Mouse (Mus musculus) right cerebral cortex, adult 2 months (tissue): ENCODE results near the gene Xpnpep3.

Experiments
- DNase-seq, 2 experiments: peaks; one replicate each; pipeline ENCODE4 v3.0.0; 2021 to 2022; ENCODE audit warnings: low spot score in 2 of 2

The Xpnpep3 gene

DNA sequence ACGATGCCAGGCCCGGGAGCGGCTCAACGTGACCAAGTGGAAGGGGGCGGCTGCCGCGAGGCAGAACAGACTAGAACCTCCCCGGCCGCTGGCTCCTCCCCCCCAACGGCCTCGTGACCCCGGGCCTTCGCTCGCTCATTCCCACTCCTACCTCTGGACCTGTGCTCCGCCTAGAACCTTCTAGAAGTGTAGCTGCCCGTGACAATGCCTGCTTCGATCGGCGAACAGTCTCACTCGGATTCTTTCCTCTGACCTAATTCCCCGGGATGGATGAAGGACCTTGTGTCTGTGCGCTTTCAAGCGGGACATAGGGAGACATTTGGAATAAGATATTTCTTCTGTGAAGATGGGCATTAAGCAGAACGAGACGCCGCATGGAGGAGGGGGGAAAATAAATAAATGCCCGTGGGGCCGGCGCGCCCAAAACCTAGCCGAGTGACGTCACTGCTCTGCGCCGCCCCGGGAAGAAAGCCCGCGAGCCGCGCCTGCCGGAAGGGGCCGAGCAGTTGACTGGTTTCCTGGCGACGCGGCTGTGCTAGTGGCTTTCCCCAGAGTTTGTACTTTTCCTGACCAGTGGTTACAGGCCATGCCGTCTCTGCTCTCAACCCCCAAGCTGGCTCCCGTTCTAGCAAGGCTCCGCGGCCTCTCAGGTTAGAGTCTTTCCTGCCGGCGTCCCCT lies at the start of gene Xpnpep3, which contains the start of gene St13:
Xpnpep3 (plus strand) TSS at position 501 of the 678 bp plus-strand sequence.
St13 (minus strand) TSS at position 440 of the 678 bp plus-strand sequence.
- peak; percentile 97 to 98 for DNase-seq

GRCm38 (mm10) chr15:81350401-81350800 lies 49.5 kb upstream of the Xpnpep3 start:
- no peak for DNase-seq

DNA sequence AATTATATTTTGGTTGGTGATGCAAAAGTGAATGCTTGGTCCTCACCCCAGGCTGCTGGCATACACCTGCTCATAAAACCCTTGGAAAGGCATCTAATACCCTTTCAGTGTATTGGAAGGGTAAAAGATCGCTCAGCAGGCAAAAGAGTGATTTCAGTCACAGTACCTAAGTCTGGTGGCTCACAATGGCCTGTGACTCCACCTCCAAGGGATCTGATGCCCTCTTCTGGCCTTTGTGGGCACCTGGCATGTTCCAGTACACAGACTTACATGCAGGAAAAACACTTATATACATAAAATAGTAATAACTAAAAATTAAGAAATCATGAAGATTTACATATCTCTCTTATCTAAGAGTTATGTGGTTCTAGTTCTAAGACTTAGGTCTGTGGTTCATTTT lies 47.3 kb upstream of the Xpnpep3 start:
- DNase-seq: no peak

DNA sequence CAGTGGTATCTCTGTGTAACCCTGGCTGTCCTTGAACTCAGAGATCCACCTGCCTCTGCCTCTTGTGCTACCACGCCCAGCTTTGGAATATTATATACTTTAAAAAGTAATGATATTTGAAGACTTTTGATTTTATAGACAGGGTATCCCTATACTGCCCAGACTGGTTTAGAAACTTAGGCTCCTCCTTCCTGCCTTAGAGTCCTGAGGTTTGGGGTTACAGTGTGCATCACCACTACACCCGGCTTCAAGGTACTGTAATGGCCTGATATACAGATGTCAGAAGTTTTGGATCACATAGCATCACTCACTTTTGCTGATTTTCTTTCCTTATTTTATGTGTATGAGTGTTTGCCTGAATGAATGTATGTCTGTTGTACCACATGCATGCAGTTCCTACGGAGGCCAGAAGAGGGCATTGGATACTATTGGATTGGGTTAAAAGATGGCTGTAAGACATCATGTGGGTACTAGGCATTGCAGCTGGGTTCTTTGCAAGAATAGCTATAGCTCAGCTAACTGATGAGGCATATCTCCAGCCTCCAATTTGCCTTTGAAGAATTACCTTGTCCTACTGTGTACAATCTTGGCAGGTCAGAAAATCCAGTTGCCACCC lies 44.7 kb upstream of the Xpnpep3 start:
- peak in 1 of 2 experiments; percentile 36 for DNase-seq

GRCm38 (mm10) chr15:81356946-81357345 lies 43.0 kb upstream of the Xpnpep3 start:
- no peak for DNase-seq

- DNase-seq: no peak
Measured at GRCm38 (mm10) chr15:81358943-81359342, 41.0 kb upstream of the Xpnpep3 start.

- no peak for DNase-seq
Measured at GRCm38 (mm10) chr15:81359421-81359820, 40.5 kb upstream of the Xpnpep3 start.

DNA sequence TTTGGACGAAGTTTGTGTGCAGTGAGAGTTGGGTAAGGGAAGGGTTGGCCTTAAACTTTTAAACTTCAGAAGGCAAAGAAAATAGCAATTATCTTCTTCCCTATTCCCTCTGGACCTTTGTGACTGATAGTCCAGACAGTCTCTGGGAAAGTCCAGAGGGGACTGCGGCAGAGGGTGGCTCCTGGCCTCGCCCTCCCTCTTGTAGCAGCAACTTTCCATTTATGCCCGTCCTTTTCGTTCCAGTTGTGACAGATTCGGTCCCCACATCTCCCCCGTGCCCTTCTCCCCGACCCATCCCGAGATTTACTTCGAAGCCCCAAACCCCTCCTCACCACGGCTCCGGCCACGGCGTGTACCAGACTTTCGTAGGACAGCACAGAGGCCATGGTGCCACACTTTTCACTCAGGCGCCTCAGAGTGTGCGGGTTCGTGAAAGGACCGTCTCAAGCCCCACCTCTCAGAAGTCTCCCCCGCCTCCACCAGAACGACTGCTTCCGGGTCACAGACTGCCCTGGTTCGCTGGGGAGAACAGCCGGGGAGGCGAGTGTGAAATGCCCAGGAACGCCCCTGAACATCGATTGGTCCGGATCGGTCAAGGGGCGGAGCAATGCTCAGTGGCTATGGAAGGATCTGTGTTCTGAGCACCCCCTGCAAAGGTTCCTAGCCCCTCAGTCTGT lies 39.5 kb upstream of the Xpnpep3 start, which contains the start of gene Slc25a17:
Slc25a17 (minus strand) TSS at position 468 of the 677 bp plus-strand sequence.
- peak; percentile 91 to 95 for DNase-seq

DNA sequence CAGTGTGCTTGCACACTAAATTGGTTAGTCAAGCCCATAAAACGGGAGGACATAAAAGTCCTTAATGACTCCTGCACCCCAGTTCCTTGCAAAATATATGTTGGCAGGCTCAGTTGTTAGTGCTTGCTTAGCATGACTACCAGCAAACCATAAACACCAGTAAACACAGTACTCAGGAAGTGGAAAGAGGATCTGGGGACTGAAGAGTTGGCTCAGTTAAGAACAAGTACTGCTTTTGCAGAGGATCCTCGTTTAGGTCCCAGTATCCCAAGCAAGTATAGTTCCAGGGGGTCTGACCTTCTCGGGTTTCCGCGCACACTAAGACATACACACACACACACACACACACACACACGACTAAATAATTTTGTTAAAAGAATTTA lies 38.9 kb upstream of the Xpnpep3 start:
- no peak for DNase-seq

GRCm38 (mm10) chr15:81361417-81362015 lies 38.4 kb upstream of the Xpnpep3 start:
- DNase-seq: no peak

DNA sequence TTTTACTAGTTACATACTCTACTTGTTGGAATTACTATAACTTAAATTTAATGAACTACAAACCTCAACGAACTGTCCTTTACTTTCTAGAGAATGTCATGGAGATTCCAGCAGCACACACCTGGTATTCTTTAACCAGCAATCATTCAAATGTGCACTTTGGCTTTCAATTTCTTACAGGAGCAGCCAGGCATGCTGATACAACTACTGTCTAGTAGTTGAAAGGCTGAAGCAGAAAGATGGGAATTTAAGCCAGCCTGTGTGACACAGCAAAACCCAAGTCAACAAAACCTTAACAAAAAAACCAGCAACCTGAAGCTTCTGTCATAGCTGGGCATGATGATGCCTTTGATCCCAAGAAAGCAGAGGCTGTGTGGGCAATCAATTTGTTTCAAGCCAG lies 37.4 kb upstream of the Xpnpep3 start:
- no peak for DNase-seq

- no peak for DNase-seq
Measured at GRCm38 (mm10) chr15:81364271-81364670, 35.7 kb upstream of the Xpnpep3 start.

DNA sequence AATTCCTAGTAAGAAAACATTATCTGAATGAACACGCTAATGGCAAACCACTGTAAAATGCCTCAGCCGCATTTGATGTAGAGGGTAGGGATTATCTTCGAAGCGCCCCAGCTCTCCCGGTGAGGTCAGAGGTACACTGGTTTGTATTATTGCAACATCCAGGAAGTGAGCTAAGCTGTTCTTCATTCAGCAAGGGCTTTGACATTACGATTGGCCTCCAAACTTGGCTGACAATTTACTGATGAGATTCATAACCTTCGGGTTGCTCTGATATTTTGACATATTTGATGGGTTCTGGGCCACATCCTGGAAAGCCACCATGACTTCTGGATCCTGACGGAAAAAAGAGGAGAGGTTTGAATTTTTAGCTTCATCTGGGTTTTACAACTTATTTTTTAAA lies 34.7 kb upstream of the Xpnpep3 start:
- no peak for DNase-seq

DNA sequence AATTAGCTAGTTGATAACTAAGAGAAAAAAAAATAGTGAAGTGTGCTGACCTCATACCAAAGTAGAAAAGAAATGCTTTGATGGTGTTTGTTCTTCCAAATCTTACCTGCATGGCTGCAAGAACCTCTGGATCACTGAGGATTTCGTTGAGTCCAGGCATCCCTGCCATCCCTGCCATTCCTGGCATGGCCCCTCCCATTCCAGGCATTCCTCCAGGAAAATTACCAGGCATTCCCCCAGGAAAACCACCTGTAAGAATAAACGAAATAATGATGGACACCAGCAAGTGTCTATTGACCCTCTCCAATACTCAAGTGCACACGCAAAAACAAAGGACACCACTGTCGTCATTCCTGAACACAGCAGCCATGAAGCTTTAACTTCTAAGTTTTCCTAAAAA lies 33.7 kb upstream of the Xpnpep3 start:
- no peak for DNase-seq

GRCm38 (mm10) chr15:81368601-81369000 lies 31.3 kb upstream of the Xpnpep3 start:
- DNase-seq: no peak

DNA sequence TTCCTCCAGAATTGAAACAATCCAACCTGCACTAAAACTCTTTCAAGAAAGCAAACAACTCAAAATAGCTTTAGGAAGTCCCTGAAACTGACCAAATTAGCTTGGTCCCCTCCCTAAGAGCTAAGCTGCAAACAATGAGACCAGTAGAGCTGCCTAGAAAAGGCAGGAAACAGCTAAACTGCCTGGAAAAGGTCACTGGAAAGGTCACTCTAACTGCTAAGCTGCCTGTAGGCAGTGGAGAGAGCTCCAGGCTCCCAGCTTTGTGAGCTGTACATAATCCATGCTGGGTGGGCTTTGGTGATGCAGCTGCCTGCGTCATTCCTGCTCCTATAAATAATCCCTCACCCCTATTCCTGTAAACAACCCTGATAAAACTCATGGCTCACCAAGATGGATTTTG lies 29.6 kb upstream of the Xpnpep3 start:
- DNase-seq: no peak

DNA sequence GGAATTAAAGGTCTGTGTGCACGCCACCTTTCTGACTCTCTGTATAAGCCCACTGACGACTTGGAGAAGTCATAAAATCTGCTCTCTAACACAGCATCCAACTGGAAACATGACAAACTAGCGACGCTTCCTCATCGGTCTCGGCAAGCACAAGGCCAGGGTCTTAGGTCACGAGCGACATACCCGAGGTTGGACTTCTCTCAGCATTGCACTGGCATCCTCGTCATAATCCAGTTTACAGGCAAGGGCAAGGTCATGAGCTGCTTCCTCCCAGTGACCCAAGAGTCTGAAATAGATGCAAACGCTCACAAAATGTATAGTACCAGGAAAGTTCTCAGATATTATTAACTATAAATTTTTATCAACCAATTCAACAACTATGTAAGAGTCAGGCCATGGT lies 25.3 kb upstream of the Xpnpep3 start:
- no peak for DNase-seq

DNA sequence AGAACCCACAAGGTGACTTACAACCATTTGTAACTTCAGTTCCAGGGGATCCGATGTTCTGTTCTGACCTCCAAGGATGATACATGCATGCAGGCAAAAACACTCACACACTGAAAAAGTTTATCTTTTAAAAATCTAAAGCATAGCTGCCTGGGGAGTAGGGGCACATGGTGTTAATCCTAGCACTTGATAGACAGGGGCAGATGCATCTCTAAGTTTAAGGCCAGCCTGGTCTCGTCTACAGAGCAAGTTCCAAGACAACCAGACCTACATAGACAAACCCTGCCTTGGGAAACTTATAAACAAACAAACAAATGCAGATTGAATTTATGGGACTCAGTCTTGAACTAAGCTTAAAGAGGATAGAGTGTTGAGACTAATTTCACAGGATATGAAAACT lies 21.1 kb upstream of the Xpnpep3 start:
- DNase-seq: no peak

DNA sequence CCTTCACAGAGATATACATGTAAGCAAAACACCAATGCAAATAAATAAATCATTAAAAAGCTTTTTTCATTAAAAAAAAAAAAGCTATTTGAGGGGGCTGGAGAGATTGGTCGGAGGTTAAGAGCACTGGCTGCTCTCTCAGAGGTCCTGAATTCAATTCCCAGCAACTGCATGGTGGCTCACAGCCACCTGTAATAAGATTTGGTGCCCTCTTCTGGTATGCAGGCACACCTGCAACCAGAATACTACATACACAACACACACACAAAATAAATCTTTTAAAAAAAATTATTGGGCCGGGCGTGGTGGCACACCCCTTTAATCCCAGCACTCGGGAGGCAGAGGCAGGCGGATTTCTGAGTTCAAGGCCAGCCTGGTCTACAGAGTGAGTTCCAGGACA lies 13.6 kb upstream of the Xpnpep3 start:
- DNase-seq: no peak

GRCm38 (mm10) chr15:81392997-81393396 lies 6.9 kb upstream of the Xpnpep3 start:
- peak; percentile 39 to 57 for DNase-seq

DNA sequence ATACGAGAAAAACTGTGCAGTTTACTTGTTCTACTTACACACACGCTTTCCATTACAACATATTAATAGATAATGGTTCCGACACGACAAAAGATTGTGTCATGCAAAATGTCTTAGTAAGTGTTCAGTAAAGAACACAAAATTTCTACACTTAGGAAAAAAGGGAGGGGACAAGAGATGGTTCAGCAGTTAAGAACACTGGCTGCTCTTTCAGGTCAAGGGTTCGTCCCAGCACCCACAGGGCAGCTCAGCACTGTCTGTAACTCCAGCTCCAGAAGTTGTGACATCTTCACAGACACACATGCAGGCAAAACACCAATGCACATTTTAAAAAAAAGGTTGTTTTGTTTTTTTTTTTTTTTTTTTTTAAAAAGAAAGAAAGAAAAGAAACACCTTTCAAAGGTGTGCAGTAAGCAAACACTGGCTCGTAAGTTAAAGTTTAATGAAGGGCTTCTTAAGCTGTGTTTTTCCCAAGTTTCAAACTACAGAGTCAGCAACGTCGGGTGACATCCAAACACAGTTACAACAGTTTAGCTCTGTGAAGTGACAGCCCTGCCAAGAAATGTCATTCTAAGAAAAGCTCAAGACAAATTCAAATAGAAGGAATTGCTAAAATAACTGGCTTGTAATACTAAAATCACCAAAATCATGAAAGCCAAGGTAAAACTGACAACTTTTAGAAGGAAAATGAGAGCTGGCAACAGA lies 5.6 kb upstream of the Xpnpep3 start:
- DNase-seq: no peak

DNA sequence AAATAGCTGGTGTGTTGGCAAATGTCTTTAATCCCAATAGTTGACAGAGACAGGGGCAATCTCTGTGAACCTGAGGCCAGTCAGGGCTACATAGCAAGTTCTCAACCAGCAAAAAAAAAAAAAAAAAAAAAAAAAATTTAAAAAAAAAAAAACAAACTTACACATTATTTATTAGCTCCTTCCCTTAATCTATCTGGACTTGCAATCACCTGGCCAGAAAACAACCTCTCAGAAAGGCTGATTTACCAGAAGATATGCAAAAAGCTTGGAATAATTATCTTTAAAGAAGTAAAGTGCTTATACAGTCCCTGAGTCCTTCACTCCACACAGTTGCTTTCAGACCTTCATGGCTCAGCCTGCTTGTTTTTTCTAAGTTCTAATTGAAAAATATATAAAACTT lies 1.7 kb upstream of the Xpnpep3 start:
- no peak for DNase-seq
